ENCODE assay signal across 40 mouse cellular contexts in genomic region chr3:144974945-144975344, GRCm38 (mm10). TPM values are rescaled to one million over a fixed set of nuclear protein-coding genes. Genes with fewer than 3 reads are reported as not detected.
"Had no signal": no experiment of that assay in that cellular context is flagged by ENCODE, and none has a peak within 500 bp of the region (broad histone marks: within the 10 kb centered on the region; RNA-seq: fewer than 3 reads in every experiment).

Clca4a (minus strand) TSS chr3:144975045.

- H3K4me3 ChIP-seq: heart, embryonic 10.5 days; heart, embryonic 12.5 days; heart, embryonic 13.5 days; heart, embryonic 15.5 days; hindbrain, embryonic 10.5 days; hindbrain, embryonic 12.5 days; hindbrain, embryonic 13.5 days; hindbrain, embryonic 15.5 days; intestine, embryonic 15.5 days; kidney, embryonic 15.5 days; layer of hippocampus, adult 2 months had no signal

- H3K4me1 ChIP-seq: heart, embryonic 10.5 days; heart, embryonic 12.5 days; heart, embryonic 13.5 days; heart, embryonic 15.5 days; hindbrain, embryonic 12.5 days; hindbrain, embryonic 13.5 days; hindbrain, embryonic 15.5 days; intestine, embryonic 15.5 days; kidney, embryonic 15.5 days had no signal

- DNase-seq: heart, postnatal 10 days; heart, postnatal 14 days; heart, postnatal 36 days; heart, postnatal 4 days; kidney, adult 11 months; kidney, adult 18-20 months; kidney, adult 2 months; kidney, adult 8-10 months; kidney, adult 9 months; kidney, postnatal 10 days; kidney, postnatal 14 days; kidney, postnatal 25 days; kidney, postnatal 36 days; kidney, postnatal 4 days; layer of hippocampus, adult 9-11 months; layer of hippocampus, postnatal 36 days had no signal

- H3K36me3 ChIP-seq: heart, embryonic 10.5 days; heart, embryonic 12.5 days; heart, embryonic 13.5 days; heart, embryonic 15.5 days; hindbrain, embryonic 10.5 days; hindbrain, embryonic 12.5 days; hindbrain, embryonic 13.5 days; hindbrain, embryonic 15.5 days; intestine, embryonic 15.5 days; kidney, embryonic 15.5 days had no signal

- H3K27me3 ChIP-seq: heart, embryonic 12.5 days; heart, embryonic 13.5 days; heart, embryonic 15.5 days; hindbrain, embryonic 12.5 days; hindbrain, embryonic 13.5 days; hindbrain, embryonic 15.5 days; intestine, embryonic 15.5 days; kidney, embryonic 15.5 days had no signal

- H3K27ac ChIP-seq: heart, embryonic 10.5 days; heart, embryonic 13.5 days; heart, embryonic 15.5 days; hindbrain, embryonic 10.5 days; hindbrain, embryonic 12.5 days; hindbrain, embryonic 13.5 days; hindbrain, embryonic 14.5 days; hindbrain, embryonic 15.5 days; hindbrain, postnatal 0 days; intestine, embryonic 15.5 days; kidney, embryonic 15.5 days; kidney, postnatal 0 days; layer of hippocampus, adult 2 months had no signal

RNA-seq across cellular contexts. Expression of gene Clca4a, which starts in this region (rescaled TPM):
- polyA plus RNA-seq: heart, embryonic 11.5 days; heart, embryonic 12.5 days; heart, embryonic 13.5 days; heart, embryonic 14.5 days; heart, embryonic 15.5 days; heart, postnatal 0 days; hindbrain, embryonic 10.5 days; hindbrain, embryonic 11.5 days; hindbrain, embryonic 12.5 days; hindbrain, embryonic 13.5 days; hindbrain, embryonic 14.5 days; hindbrain, embryonic 16.5 days; hindbrain, postnatal 0 days; inflammation-experienced regulatory T-cells, adult 6 months; intestine, embryonic 14.5 days; intestine, embryonic 15.5 days; intestine, embryonic 16.5 days; kidney, adult 2 months; kidney, embryonic 14.5 days; kidney, embryonic 15.5 days; kidney, embryonic 16.5 days; kidney, postnatal 0 days had no signal
